Mouse (Mus musculus) left cerebral cortex, adult 2 months (tissue): ENCODE results near the gene Ms4a6c. TPM values are rescaled to one million over a fixed set of nuclear protein-coding genes. Genes with fewer than 3 reads are reported as not detected.
"Not testable (repeated sequence)": the region's sequence is repeated elsewhere in the genome, so short reads cannot be mapped to it uniquely, and the experiment has no call there.

Experiments used
- DNase-seq, 2 experiments: peaks; one replicate each; pipeline ENCODE4 v3.0.0; 2021 to 2022; ENCODE audit warnings: low spot score in 2 of 2, mixed read lengths in 1 of 2; ENCODE audit errors: extremely low spot score in 1 of 2
- H3K27ac ChIP-seq: fragments of 200-600 bp; 2 replicates; pipeline ENCODE4 v1.8.1; 2022
- H3K4me3 ChIP-seq: fragments of 200-600 bp; 2 replicates; pipeline ENCODE4 v1.8.1; 2022
- CTCF ChIP-seq: fragments of 200-600 bp; IDR thresholded peaks from 2 replicates; pipeline ENCODE4 v1.8.1; 2022; ENCODE audit warnings: antibody characterized with exemption, mild to moderate bottlenecking, moderate library complexity
- intact Hi-C: fragments of 180-260 bp; cut with DNase I; formaldehyde crosslinking; loops from one replicate; pipeline ENCODE4 v1.15.1; 2025
- long read RNA-seq, 2 experiments: library from polyadenylated mRNA; stranded (forward); transcript quantifications; one replicate each; pipeline ENCODE4 v2.0.0; 2021; ENCODE audit warnings: borderline mapping rate in 2 of 2
- total RNA-seq, 2 experiments: library from RNA; stranded (reverse); gene quantifications; 2 replicates each; pipeline ENCODE4 v1.2.3; 2021

Gene Ms4a6c
- 1 to 10 TPM; 1.4 to 2.3 TPM for total RNA-seq
- long read RNA-seq, experiment 1: 0 reads
- long read RNA-seq, experiment 2: 0 reads

- intact Hi-C loops, H3K4me3 ChIP-seq: not testable (repeated sequence)
Measured at GRCm38 (mm10) chr19:11469215-11469614, at the start of gene Ms4a6c. Ms4a6c (plus strand) TSS chr19:11469366.

DNA sequence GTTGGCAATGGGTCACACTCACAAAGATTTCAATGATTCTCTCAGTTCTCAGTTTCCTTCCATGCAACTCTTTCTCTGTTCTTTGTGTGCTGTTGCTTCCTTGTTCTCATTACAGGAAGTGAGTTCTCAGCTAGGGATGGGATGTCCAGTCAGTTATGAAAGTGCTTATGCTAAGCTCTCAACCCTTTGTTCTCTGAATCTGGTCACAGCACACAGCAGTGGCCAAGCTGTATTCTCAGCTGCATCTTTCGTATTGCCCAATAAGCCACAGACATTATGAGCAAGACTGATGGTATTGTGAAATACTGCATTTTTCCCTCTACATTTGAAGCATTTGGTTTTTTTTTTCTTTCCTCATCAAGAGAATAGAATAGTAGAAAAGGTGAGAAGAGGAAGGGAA is 38.0 kb upstream of the Ms4a6c start:
- DNase-seq, intact Hi-C loops, H3K4me3 ChIP-seq, H3K27ac ChIP-seq: not testable (repeated sequence)

More at GRCm38 (mm10) chr19:11469215-11469614, at the start of gene Ms4a6c:
- not testable (repeated sequence) for DNase-seq, H3K27ac ChIP-seq

DNA sequence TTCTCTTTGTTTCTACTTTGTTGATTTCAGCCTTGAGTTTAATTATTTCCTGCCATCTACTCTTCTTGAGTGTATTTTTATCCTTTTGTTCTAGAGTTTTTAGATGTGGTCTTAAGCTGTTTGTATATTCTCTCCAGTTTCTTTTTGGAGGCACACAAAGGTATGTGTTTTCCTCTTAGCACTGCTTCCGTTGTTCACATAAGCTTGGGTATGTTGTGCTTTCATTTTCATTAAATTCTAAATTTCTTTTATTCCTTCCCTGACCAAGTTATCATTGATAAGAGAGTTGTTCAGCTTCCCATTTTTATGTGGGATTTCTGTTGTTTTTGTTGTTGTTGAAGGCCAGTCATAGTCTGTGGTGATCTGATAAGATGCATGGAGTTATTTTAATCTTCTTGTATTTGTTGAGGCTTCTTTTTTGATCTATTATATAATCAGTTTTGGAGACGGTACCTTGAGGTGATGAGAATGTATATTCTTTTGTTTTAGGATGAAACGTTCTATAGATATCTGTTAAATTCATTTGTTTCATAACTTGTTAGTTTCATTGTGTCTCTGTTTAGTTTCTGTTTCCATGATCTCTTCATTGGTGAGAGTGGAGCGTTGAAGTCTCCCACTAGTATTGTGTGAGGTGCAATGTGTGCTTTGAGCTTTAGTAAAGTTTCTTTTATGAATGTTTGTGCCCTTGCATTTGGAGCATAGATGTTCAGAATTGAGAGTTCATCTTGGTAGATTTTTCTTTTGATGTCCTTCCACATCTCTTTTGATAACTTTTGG is 33.9 kb upstream of the Ms4a6c start:
- no peak for TF ChIP-seq CTCF
- no peak for DNase-seq
- Histone ChIP-seq H3K27ac (no peak overlapping the region), H3K4me3 (no peak overlapping the region)
- intact Hi-C loops: no loop called here

DNA sequence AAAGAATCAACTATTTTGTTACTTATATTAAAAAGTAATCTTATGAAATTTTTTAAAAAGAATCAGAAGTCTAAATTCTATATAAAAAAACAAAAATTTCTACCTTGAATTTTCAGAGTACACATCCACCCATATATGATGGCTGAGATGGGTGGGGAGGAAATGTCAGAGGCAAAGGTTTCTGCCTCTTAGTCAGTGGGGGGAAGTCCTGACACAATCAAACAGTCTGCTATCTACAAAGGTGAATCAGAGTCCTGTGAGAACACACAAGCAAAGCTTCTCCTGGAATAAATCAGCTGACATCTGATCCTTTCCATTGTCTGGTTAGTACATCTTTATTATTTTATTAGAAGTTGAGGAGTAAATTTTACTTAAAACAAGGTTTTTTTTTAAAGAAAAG is 25.8 kb upstream of the Ms4a6c start, which contains the start of gene Ms4a4b:
Ms4a4b (plus strand) TSS at position 216 of the 400 bp plus-strand sequence.
- Histone ChIP-seq H3K4me3 (no peak within 1 kb of the TSS), H3K27ac (no peak within 1 kb of the TSS)
- TF ChIP-seq CTCF: no peak

GRCm38 (mm10) chr19:11443964-11444363 is 25.2 kb upstream of the Ms4a6c start:
- intact Hi-C loops: no loop called here
- DNase-seq: no peak
- no peak overlapping the region for H3K4me3 ChIP-seq
- H3K27ac ChIP-seq: no peak overlapping the region
- TF ChIP-seq CTCF: no peak

More for the DNA sequence above, 25.8 kb upstream of the Ms4a6c start, which contains the start of gene Ms4a4b:
- intact Hi-C loops: no loop called here
- no peak for DNase-seq

GRCm38 (mm10) chr19:11447238-11447637 is 21.9 kb upstream of the Ms4a6c start:
- Histone ChIP-seq H3K4me3 (no peak overlapping the region), H3K27ac (no peak overlapping the region)
- DNase-seq: no peak
- TF ChIP-seq CTCF: no peak
- intact Hi-C loops: no loop called here

GRCm38 (mm10) chr19:11459041-11459440 is 10.1 kb upstream of the Ms4a6c start:
- DNase-seq, H3K4me3 ChIP-seq, H3K27ac ChIP-seq, intact Hi-C loops: not testable (repeated sequence)

DNA sequence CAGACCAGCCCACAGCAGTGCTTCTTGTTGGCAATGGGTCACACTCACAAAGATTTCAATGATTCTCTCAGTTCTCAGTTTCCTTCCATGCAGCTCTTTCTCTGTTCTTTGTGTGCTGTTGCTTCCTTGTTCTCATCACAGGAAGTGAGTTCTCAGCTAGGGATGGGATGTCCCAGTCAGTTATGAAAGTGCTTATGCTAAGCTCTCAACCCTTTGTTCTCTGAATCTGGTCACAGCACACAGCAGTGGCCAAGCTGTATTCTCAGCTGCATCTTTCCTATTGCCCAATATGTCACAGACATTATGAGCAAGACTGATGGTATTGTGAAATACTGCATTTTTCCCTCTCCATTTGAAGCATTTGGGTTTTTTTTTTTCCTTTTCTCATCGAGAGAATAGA is 4.4 kb upstream of the Ms4a6c start:
- H3K4me3 ChIP-seq, intact Hi-C loops, H3K27ac ChIP-seq, DNase-seq: not testable (repeated sequence)

DNA sequence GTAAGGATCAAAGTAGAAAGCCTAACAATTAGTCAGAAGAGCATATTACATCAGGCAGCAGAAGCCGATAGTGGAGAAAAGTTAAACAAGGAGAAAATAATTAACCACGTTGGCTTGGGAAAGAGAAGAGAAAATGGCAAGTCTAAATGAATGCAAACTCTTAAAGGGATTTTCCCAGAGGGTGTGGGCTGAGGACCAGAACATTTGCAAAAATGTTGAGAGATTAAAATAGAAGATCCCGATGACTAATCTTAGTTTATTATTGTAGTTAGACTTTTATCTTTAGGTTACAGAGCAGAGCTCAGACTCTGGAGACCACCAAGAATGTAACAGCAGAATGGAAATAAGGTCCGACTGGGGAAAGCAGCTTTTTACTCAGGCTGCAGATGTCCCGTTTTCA is 2.7 kb upstream of the Ms4a6c start:
- Histone ChIP-seq H3K4me3 (no peak overlapping the region), H3K27ac (no peak overlapping the region)
- no peak for TF ChIP-seq CTCF
- no peak for DNase-seq
- intact Hi-C loops: no loop called here

DNA sequence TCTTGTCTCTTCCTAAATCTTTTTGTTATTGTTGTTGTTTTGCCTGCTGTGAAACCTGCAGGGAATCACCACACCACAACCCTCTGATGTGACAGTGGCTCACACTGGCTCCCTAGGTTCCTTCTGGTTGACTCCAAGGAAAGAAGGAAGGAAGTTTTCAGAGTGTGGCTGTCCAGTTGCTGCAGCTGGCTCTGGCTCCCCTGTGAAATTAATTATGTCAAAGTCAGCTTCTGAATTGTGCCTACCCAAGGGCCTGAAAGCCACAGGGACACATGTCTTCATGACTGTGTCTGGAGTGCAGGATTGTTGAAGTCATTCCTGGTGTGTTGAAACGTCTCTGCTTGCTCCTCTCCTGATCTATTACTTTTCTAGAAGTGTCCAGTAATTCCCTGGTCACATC is 805 bp upstream of the Ms4a6c start:
- DNase-seq, H3K4me3 ChIP-seq, intact Hi-C loops, H3K27ac ChIP-seq: not testable (repeated sequence)

GRCm38 (mm10) chr19:11479714-11480113 is 10.5 kb downstream of the Ms4a6c start:
- no peak for TF ChIP-seq CTCF
- Histone ChIP-seq H3K4me3 (no peak overlapping the region), H3K27ac (no peak overlapping the region)
- DNase-seq: no peak
- intact Hi-C loops: no loop called here

DNA sequence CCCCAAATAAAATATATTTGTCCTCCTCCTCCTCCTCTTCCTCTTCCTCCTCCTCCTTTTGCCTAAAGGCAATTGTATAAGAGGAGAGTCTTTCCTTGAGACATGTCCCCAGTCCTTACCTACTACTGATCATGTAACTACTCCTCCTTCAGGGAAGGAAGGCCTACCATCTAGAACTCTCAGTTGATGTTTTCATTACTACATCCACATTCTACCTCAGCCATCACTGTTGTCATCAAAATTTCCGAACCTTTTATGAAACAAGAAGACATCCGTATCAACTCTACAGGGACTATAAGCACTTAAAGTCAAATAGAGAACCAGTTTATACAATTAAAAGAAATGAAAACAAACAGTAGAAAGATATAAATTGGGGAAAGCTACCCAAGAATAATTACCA is 13.5 kb downstream of the Ms4a6c start:
- no peak for TF ChIP-seq CTCF
- H3K27ac ChIP-seq: no peak overlapping the region
- intact Hi-C loops: no loop called here
- DNase-seq: no peak
- no peak overlapping the region for H3K4me3 ChIP-seq

- Histone ChIP-seq H3K27ac (no peak overlapping the region), H3K4me3 (no peak overlapping the region)
- intact Hi-C loops: no loop called here
- no peak for TF ChIP-seq CTCF
- DNase-seq: no peak
Measured at GRCm38 (mm10) chr19:11483941-11484340, 14.8 kb downstream of the Ms4a6c start.
